In genomic region chr9:20653859-20654258, GRCm38 (mm10) we compare ENCODE assay signal across 13 mouse cellular contexts. TPM values are rescaled to one million over a fixed set of nuclear protein-coding genes. Genes with fewer than 3 reads are reported as not detected.
DNase-seq lines count a peak whose midpoint lies in the region; ATAC-seq and TF ChIP-seq lines count a peak whose summit lies in the region.
"Had no signal": no experiment of that assay in that cellular context is flagged by ENCODE, and none has a peak within 500 bp of the region (broad histone marks: within the 10 kb centered on the region; RNA-seq: fewer than 3 reads in every experiment).

No protein-coding gene starts in this region.

- no peak overlapping the region for H3K4me2 ChIP-seq in kidney, embryonic 14.5 days (replicated peaks; ENCODE audit: low read depth, low read length)
- peak overlapping the region; percentile 88 for H3K4me2 ChIP-seq in liver, embryonic 12.5 days

- WGBS in kidney, embryonic 14.5 days, result 90% methylated on average over 3 of the region's 3 CpGs
- 90% methylated on average over 3 of the region's 3 CpGs for WGBS in liver, embryonic 12.5 days (ENCODE audit: insufficient replicate concordance)

- peak overlapping the region; percentile 75; the same call in 1 of the 2 replicates for H3K4me3 ChIP-seq in kidney, embryonic 14.5 days (ENCODE audit: low read length)
- H3K4me3 ChIP-seq in MEL (ENCODE audit: control insufficient read depth in 1 of 2, insufficient read depth in 1 of 2, low read depth in 2 of 2, low read length in 2 of 2), result no peak overlapping the region; a peak in 1 of 4 replicates
- H3K4me3 ChIP-seq in liver, embryonic 12.5 days, result peak overlapping the region; percentile 88; the same call in 1 of the 2 replicates

- H3K27ac ChIP-seq in kidney, embryonic 14.5 days (ENCODE audit: low read depth, low read length), result no peak overlapping the region
- H3K27ac ChIP-seq in MEL (ENCODE audit: control insufficient read depth, low read depth, low read length), result no peak overlapping the region
- no peak overlapping the region for H3K27ac ChIP-seq in liver, embryonic 12.5 days

- no peak for TF ChIP-seq RAD21 in MEL (IDR thresholded peaks at IDR 0.05; ENCODE audit: low read depth, low read length)

- no peak for ATAC-seq in kidney, embryonic 14.5 days (ENCODE audit: low FRiP score, low TSS enrichment)
- no peak for ATAC-seq in liver, embryonic 12.5 days
- ATAC-seq: activated CD4-positive, CD25-positive, alpha-beta regulatory T cell, adult 4 months had no signal

- H3K79me2 ChIP-seq in MEL (ENCODE audit: control insufficient read depth, insufficient read depth, low read length, poor library complexity), result peaks cover 66% of the 10 kb centered on the region

- H3K9ac ChIP-seq in kidney, embryonic 14.5 days (ENCODE audit: low read depth, low read length), result no peak overlapping the region
- no peak overlapping the region; the same call in 1 of the 2 replicates for H3K9ac ChIP-seq in MEL (ENCODE audit: control insufficient read depth, low read depth, low read length, poor library complexity, severe bottlenecking)
- peak overlapping the region; percentile 89 for H3K9ac ChIP-seq in liver, embryonic 12.5 days

- no peaks in the 10 kb centered on the region for H3K27me3 ChIP-seq in kidney, embryonic 14.5 days (ENCODE audit: control insufficient read depth, insufficient read depth, low read length)
- no peaks in the 10 kb centered on the region for H3K27me3 ChIP-seq in MEL (ENCODE audit: control insufficient read depth in 1 of 2, insufficient read depth in 2 of 2, low read length in 2 of 2)
- H3K27me3 ChIP-seq in liver, embryonic 12.5 days (replicated peaks), result no peaks in the 10 kb centered on the region

- H3K4me1 ChIP-seq in kidney, embryonic 14.5 days (ENCODE audit: control insufficient read depth, insufficient read depth, low read length), result peaks cover 18% of the 10 kb centered on the region
- peaks cover 15 to 27% of the 10 kb centered on the region in 2 experiments for H3K4me1 ChIP-seq in MEL (ENCODE audit: control insufficient read depth in 1 of 2, insufficient read depth in 2 of 2, low read length in 2 of 2)
- H3K4me1 ChIP-seq in liver, embryonic 12.5 days, result peaks cover 56% of the 10 kb centered on the region

- peaks cover 50% of the 10 kb centered on the region for H3K36me3 ChIP-seq in kidney, embryonic 14.5 days (ENCODE audit: control insufficient read depth, insufficient read depth, low read length)
- H3K36me3 ChIP-seq in MEL (ENCODE audit: control insufficient read depth in 1 of 2, insufficient read depth in 2 of 2, low read length in 2 of 2), result peaks cover 37 to 40% of the 10 kb centered on the region in 2 experiments
- peaks cover 54% of the 10 kb centered on the region for H3K36me3 ChIP-seq in liver, embryonic 12.5 days

- no peaks in the 10 kb centered on the region for H3K9me3 ChIP-seq in kidney, embryonic 14.5 days (ENCODE audit: control insufficient read depth, low read length)
- no peaks in the 10 kb centered on the region for H3K9me3 ChIP-seq in MEL (replicated peaks; ENCODE audit: insufficient read depth, low read length)
- H3K9me3 ChIP-seq in liver, embryonic 12.5 days (replicated peaks), result no peaks in the 10 kb centered on the region

- no peak for DNase-seq in kidney, adult 9 months
- peak; percentile 26 for DNase-seq in 416B (ENCODE audit: low read depth)
- peak; percentile 67 for DNase-seq in MEL (ENCODE audit: low read depth, low spot score)
- no peak for DNase-seq in ovary, postnatal 36 days (ENCODE audit: low spot score)
- no peak for DNase-seq in spleen, postnatal 10 days (ENCODE audit: low spot score in 2 of 2)
- no peak for DNase-seq in cerebellum, adult 9-10 months
- DNase-seq: cerebellum, postnatal 36 days; heart, adult 11 months; kidney, adult 11 months; layer of hippocampus, adult 9-11 months had no signal

- no peak for TF ChIP-seq EP300 in MEL (IDR thresholded peaks at IDR 0.05; ENCODE audit: low read depth in 1 of 2, low read length in 2 of 2)

- peak in 1 of 3 experiments; percentile 55; a peak in 2 of 6 replicates for TF ChIP-seq CTCF in MEL (IDR thresholded peaks at IDR 0.05 in 2 of 3, conservative IDR thresholded peaks at IDR 0.05 in 1 of 3; ENCODE audit: control insufficient read depth in 1 of 3, insufficient read depth in 1 of 3, low read depth in 2 of 3, low read length in 3 of 3, poor library complexity in 1 of 3, severe bottlenecking in 1 of 3)

- no peak for TF ChIP-seq POLR2A in MEL (IDR thresholded peaks at IDR 0.05; ENCODE audit: control insufficient read depth in 1 of 2, insufficient read depth in 1 of 2, low read depth in 1 of 2, low read length in 2 of 2, poor library complexity in 1 of 2)

TF ChIP-seq in MEL, 35 proteins besides CTCF, POLR2A, EP300 and RAD21:
- TF ChIP-seq GABPA (IDR thresholded peaks at IDR 0.05; ENCODE audit: low read depth, low read length) (no peak), UBTF (IDR thresholded peaks at IDR 0.05; ENCODE audit: borderline replicate concordance, insufficient read depth, low read depth, low read length) (no peak), JUND (IDR thresholded peaks at IDR 0.05; ENCODE audit: low read depth, low read length) (no peak), SIN3A (IDR thresholded peaks at IDR 0.05; ENCODE audit: low read length) (no peak), TAL1 (IDR thresholded peaks at IDR 0.05; ENCODE audit: low read length) (no peak), MAZ (IDR thresholded peaks at IDR 0.05; ENCODE audit: low read depth, low read length) (no peak), MYB (IDR thresholded peaks at IDR 0.05; ENCODE audit: low read depth, low read length) (no peak)

RNA-seq across cellular contexts. Expression of gene Pin1, which starts 2.0 kb away (rescaled TPM):
- 57.9 and 70.0 TPM in 2 replicates for polyA plus RNA-seq in kidney, embryonic 14.5 days (2014; fragmentation: Nextera tagmentation; extraction: Ambion mirVana)
- total RNA-seq in MEL (2012; rRNA removed), result 179 and 202 TPM in 2 replicates
- 100 to 1,000 TPM; 136 to 201 TPM for polyA plus RNA-seq in MEL (2012; ENCODE audit: insufficient read depth in 1 of 2, insufficient read length in 2 of 2, low read depth in 1 of 2, low replicate concordance in 2 of 2, missing spikeins in 1 of 2)
- polyA plus RNA-seq in liver, embryonic 12.5 days (2016; fragmentation: Nextera tagmentation; extraction: Ambion mirVana), result 37.2 and 39.0 TPM in 2 replicates

RNA-seq across cellular contexts. Expression of gene Fbxl12, which starts 9.3 kb away (rescaled TPM):
- 14.6 and 16.8 TPM in 2 replicates for polyA plus RNA-seq in kidney, embryonic 14.5 days (2014; fragmentation: Nextera tagmentation; extraction: Ambion mirVana)
- total RNA-seq in MEL (2012; rRNA removed), result 14.9 and 16.4 TPM in 2 replicates
- 10 to 100 TPM in 1 of 2 experiments, not detected in 1; 44.0 TPM for polyA plus RNA-seq in MEL (2012; ENCODE audit: insufficient read depth in 1 of 2, insufficient read length in 2 of 2, low read depth in 1 of 2, low replicate concordance in 2 of 2, missing spikeins in 1 of 2)
- polyA plus RNA-seq in liver, embryonic 12.5 days (2016; fragmentation: Nextera tagmentation; extraction: Ambion mirVana), result 6.2 and 6.4 TPM in 2 replicates

RNA-seq across cellular contexts. Expression of gene Ubl5, which starts 11.2 kb away (rescaled TPM):
- 375 and 531 TPM in 2 replicates for polyA plus RNA-seq in kidney, embryonic 14.5 days (2014; fragmentation: Nextera tagmentation; extraction: Ambion mirVana)
- total RNA-seq in MEL (2012; rRNA removed), result 867 and 1,103 TPM in 2 replicates
- polyA plus RNA-seq in MEL (2012; ENCODE audit: insufficient read depth in 1 of 2, insufficient read length in 2 of 2, low read depth in 1 of 2, low replicate concordance in 2 of 2, missing spikeins in 1 of 2), result 100 to 1,000 TPM in 1 of 2 experiments, not detected in 1; 850 TPM
- polyA plus RNA-seq in liver, embryonic 12.5 days (2016; fragmentation: Nextera tagmentation; extraction: Ambion mirVana), result 307 TPM in 2 replicates

Comparison
In these comparisons a context has a peak if more than half of its experiments do, and no peak if none do; other contexts are left out.
1. H3K4me3 ChIP-seq: peak in kidney, embryonic 14.5 days (single experiment) and liver, embryonic 12.5 days (single experiment); none in MEL (0 of 2).
2. DNase-seq: peak in 416B (single experiment) and MEL (single experiment); none in kidney, adult 9 months (single experiment), ovary, postnatal 36 days (single experiment), spleen, postnatal 10 days (0 of 2) and cerebellum, adult 9-10 months (single experiment).